Mouse (Mus musculus) bone marrow, adult 2 months (tissue): Measurements from ENCODE around the gene Ugt1a8.
"Not testable (repeated sequence)": the region's sequence is repeated elsewhere in the genome, so short reads cannot be mapped to it uniquely, and the experiment has no call there.

Experiments
- CTCF ChIP-seq: fragments of 200-500 bp; IDR thresholded peaks from 2 replicates; pipeline ENCODE4 v1.5.1; 2011; ENCODE audit warnings: low read length, control low read depth; ENCODE audit not compliant: control insufficient read depth, insufficient read depth
- POLR2A ChIP-seq: fragments of 200-500 bp; IDR thresholded peaks from 2 replicates; pipeline ENCODE4 v1.6.1; 2011; ENCODE audit warnings: low read depth, mild to moderate bottlenecking, control low read depth, low read length, borderline replicate concordance; ENCODE audit not compliant: control insufficient read depth

- not testable (repeated sequence) for TF ChIP-seq CTCF, POLR2A
Observed at GRCm38 (mm10) chr1:88047408-88047807, 40.2 kb upstream of the Ugt1a8 start.
